Comparison of ENCODE assay signal across 19 mouse cellular contexts in genomic region chr3:87556109-87556531, GRCm38 (mm10). TPM values are rescaled to one million over a fixed set of nuclear protein-coding genes. Genes with fewer than 3 reads are reported as not detected.
DNase-seq lines count a peak whose midpoint lies in the region; ATAC-seq lines count a peak whose summit lies in the region.
"Had no signal": no experiment of that assay in that cellular context is flagged by ENCODE, and none has a peak within 500 bp of the region (broad histone marks: within the 10 kb centered on the region; RNA-seq: fewer than 3 reads in every experiment).

No protein-coding gene starts in this region.

- no peaks in the 10 kb centered on the region for H3K36me3 ChIP-seq in embryonic facial prominence, embryonic 15.5 days
- H3K36me3 ChIP-seq in embryonic facial prominence, embryonic 10.5 days (replicated peaks), result no peaks in the 10 kb centered on the region
- no peaks in the 10 kb centered on the region for H3K36me3 ChIP-seq in heart, embryonic 15.5 days
- H3K36me3 ChIP-seq: hindbrain, embryonic 12.5 days; limb, embryonic 12.5 days; liver, embryonic 15.5 days had no signal

- H3K9ac ChIP-seq in embryonic facial prominence, embryonic 15.5 days, result 0 out of 2 replicates have a peak overlapping the region, but pooled peaks have one; percentile 9
- no peak overlapping the region for H3K9ac ChIP-seq in heart, embryonic 15.5 days
- H3K9ac ChIP-seq: hindbrain, embryonic 12.5 days; limb, embryonic 12.5 days; liver, embryonic 15.5 days had no signal

- no peaks in the 10 kb centered on the region for H3K9me3 ChIP-seq in embryonic facial prominence, embryonic 15.5 days (replicated peaks)
- no peaks in the 10 kb centered on the region for H3K9me3 ChIP-seq in embryonic facial prominence, embryonic 10.5 days
- H3K9me3 ChIP-seq in heart, embryonic 15.5 days (replicated peaks), result no peaks in the 10 kb centered on the region
- H3K9me3 ChIP-seq: hindbrain, embryonic 12.5 days; limb, embryonic 12.5 days; liver, embryonic 15.5 days had no signal

- ATAC-seq in embryonic facial prominence, embryonic 15.5 days (ENCODE audit: insufficient number of reproducible peaks, low FRiP score, low TSS enrichment, low read depth), result no peak
- no peak for ATAC-seq in heart, embryonic 15.5 days (replicated peaks; ENCODE audit: insufficient number of reproducible peaks, insufficient read depth, low FRiP score, low read depth)
- ATAC-seq: forebrain, embryonic 16.5 days had no signal

- intact Hi-C loops in left cerebral cortex, postnatal 10 days (cut with DNase I), result no loop called here
- intact Hi-C loops in left cerebral cortex, postnatal 36 days (cut with DNase I), result no loop called here

- no peak overlapping the region for H3K4me3 ChIP-seq in embryonic facial prominence, embryonic 15.5 days (replicated peaks)
- no peak overlapping the region for H3K4me3 ChIP-seq in embryonic facial prominence, embryonic 10.5 days
- no peak overlapping the region for H3K4me3 ChIP-seq in heart, embryonic 15.5 days
- H3K4me3 ChIP-seq: erythroblast, embryonic 14.5 days; hindbrain, embryonic 12.5 days; limb, embryonic 12.5 days; liver, embryonic 15.5 days had no signal

- DNase-seq in embryonic facial prominence, embryonic 10.5 days (ENCODE audit: low spot score), result no peak
- DNase-seq in heart, adult 9 months (ENCODE audit: low spot score in 2 of 2), result no peak
- peak; percentile 18 to 64 for DNase-seq in left cerebral cortex, adult 8-10 months (ENCODE audit: low spot score in 2 of 2)
- DNase-seq in left cerebral cortex, postnatal 10 days (ENCODE audit: extremely low spot score in 1 of 2, low spot score in 2 of 2), result no peak
- peak; percentile 46 to 51 for DNase-seq in left cerebral cortex, postnatal 36 days (ENCODE audit: low spot score in 2 of 2)
- no peak for DNase-seq in embryo, embryonic 10 days (ENCODE audit: low spot score)
- DNase-seq: adrenal gland, postnatal 14 days; cerebellum, adult 9-10 months; gastrocnemius, postnatal 36 days; kidney, adult 11 months; kidney, postnatal 14 days; lung, postnatal 10 days had no signal

- WGBS in embryonic facial prominence, embryonic 15.5 days, result 46% methylated on average over 3 of the region's 3 CpGs
- 67% methylated on average over 3 of the region's 3 CpGs for whole genome bisulfite sequencing in embryonic facial prominence, embryonic 10.5 days
- 40% methylated on average over 3 of the region's 3 CpGs for WGBS in heart, embryonic 15.5 days

- no peaks in the 10 kb centered on the region for H3K4me1 ChIP-seq in embryonic facial prominence, embryonic 15.5 days
- 0 out of 2 replicates have a peak, but pooled peaks cover 2% of the 10 kb centered on the region for H3K4me1 ChIP-seq in embryonic facial prominence, embryonic 10.5 days
- H3K4me1 ChIP-seq in heart, embryonic 15.5 days (replicated peaks), result peaks cover 25% of the 10 kb centered on the region
- H3K4me1 ChIP-seq: hindbrain, embryonic 12.5 days; limb, embryonic 12.5 days had no signal

- no peak overlapping the region for H3K27ac ChIP-seq in embryonic facial prominence, embryonic 15.5 days (replicated peaks)
- no peak overlapping the region for H3K27ac ChIP-seq in embryonic facial prominence, embryonic 10.5 days (replicated peaks)
- peak overlapping the region; percentile 62 for H3K27ac ChIP-seq in heart, embryonic 15.5 days
- H3K27ac ChIP-seq: hindbrain, embryonic 12.5 days; limb, embryonic 12.5 days; liver, embryonic 15.5 days had no signal

- H3K4me2 ChIP-seq in embryonic facial prominence, embryonic 15.5 days (replicated peaks), result no peak overlapping the region
- H3K4me2 ChIP-seq in heart, embryonic 15.5 days, result no peak overlapping the region
- H3K4me2 ChIP-seq: hindbrain, embryonic 12.5 days; limb, embryonic 12.5 days; liver, embryonic 15.5 days had no signal

- 0 out of 2 replicates have a peak, but pooled peaks cover 3% of the 10 kb centered on the region for H3K27me3 ChIP-seq in embryonic facial prominence, embryonic 15.5 days
- H3K27me3 ChIP-seq in embryonic facial prominence, embryonic 10.5 days (replicated peaks; ENCODE audit: low read depth, poor library complexity, severe bottlenecking), result peaks cover 13% of the 10 kb centered on the region
- H3K27me3 ChIP-seq in heart, embryonic 15.5 days, result peaks cover 10% of the 10 kb centered on the region; the same call in 1 of the 2 replicates

RNA-seq across cellular contexts. Expression of gene Etv3, which starts 30.9 kb away (rescaled TPM):
- 23.2 and 23.8 TPM in 2 replicates for polyA plus RNA-seq in embryonic facial prominence, embryonic 15.5 days (2015; fragmentation: Nextera tagmentation; extraction: Ambion mirVana)
- 11.9 and 14.0 TPM in 2 replicates for polyA plus RNA-seq in embryonic facial prominence, embryonic 10.5 days (2016; fragmentation: Nextera tagmentation; extraction: Ambion mirVana)
- 9.6 and 12.5 TPM in 2 replicates for polyA plus RNA-seq in heart, embryonic 15.5 days (2015; fragmentation: Nextera tagmentation; extraction: Ambion mirVana)
- total RNA-seq in left cerebral cortex, adult 8-10 months (2022), result 10 to 100 TPM; 24.1 to 26.8 (median 24.7) TPM
- 10 to 100 TPM; 14.7 to 15.7 TPM for total RNA-seq in left cerebral cortex, postnatal 10 days (2021)
- 10 to 100 TPM; 21.1 to 22.1 TPM for total RNA-seq in left cerebral cortex, postnatal 36 days (2021)

Comparison
In these comparisons a context has a peak if more than half of its experiments do, and no peak if none do; other contexts are left out.
1. DNase-seq: peak in left cerebral cortex, adult 8-10 months (2 of 2) and left cerebral cortex, postnatal 36 days (2 of 2); none in embryonic facial prominence, embryonic 10.5 days (single experiment), heart, adult 9 months (0 of 2), left cerebral cortex, postnatal 10 days (0 of 2) and embryo, embryonic 10 days (single experiment).